Mouse (Mus musculus) olfactory bulb, adult 2 months (tissue): Measurements from ENCODE around the gene Ap1m1.

Source experiments
- CTCF ChIP-seq: fragments of 200-500 bp; IDR thresholded peaks from 2 replicates; pipeline ENCODE4 v1.5.1; 2012; ENCODE audit warnings: low read depth, mild to moderate bottlenecking, low read length, moderate library complexity; ENCODE audit not compliant: insufficient read depth
- POLR2A ChIP-seq: fragments of 200-500 bp; IDR thresholded peaks from 2 replicates; pipeline ENCODE4 v1.6.1; 2012; ENCODE audit warnings: mild to moderate bottlenecking, low read depth, low read length, moderate library complexity; ENCODE audit not compliant: insufficient read depth

DNA sequence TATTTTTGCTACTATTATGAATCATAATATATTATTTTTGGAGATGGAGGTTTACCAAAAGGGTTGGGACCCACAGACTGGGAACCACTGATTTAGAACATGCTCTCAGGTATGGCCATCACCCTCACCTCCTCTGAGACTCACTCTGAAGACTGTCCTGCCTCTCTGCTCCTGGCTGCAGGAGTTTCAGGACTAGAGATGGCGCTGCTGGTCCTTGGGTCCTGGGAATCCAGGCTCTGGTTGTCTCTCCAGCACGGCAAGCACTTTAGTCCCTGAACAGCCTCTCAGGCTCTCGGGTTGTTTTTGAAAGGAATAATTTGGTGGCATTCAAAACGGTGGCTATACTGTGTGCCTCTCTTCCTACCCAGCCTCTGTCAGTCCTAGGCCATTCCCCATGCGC, 22.1 kb downstream of the Ap1m1 start:
- TF ChIP-seq POLR2A (no peak), CTCF (no peak)
